In the genomic region with DNA sequence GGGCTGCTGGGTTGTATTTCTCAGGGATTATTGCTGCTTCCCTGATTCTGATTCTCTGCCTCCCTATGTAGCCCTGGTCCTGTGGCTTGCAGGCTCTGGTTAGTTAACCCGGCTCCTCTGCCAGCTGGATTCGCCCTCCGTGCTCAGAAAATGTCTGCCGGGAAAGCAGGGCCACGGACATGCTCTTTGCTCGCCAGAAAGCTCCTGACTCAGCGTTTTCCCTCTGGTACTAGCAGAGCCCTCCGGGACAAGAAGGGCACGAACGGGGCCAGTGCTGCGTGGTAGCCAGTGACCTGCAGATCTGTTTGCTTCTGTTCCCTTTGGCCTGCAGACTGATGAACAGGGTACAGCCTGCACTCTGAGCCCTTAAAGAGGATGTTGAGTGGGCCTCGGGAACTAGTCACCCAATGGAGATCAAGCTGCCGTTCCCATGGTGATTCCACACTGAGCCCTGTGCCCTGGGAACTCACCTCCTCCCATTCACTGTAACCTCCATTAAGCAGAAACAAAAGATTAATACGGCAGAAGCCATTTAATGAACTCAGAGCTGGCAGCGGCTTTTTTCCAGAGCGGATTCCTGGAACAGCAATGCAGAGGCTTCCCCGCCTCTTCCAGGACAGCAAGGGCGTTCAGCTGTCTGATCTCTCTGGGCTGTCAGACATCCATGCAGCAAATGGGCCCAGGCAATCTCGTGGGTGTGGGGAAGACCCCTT, we compare ENCODE assay signal across 7 mouse cellular contexts.
DNase-seq lines count a peak whose midpoint lies in the region; ATAC-seq lines count a peak whose summit lies in the region.

No protein-coding gene starts in this region.

- no peaks in the 10 kb centered on the region for H3K36me3 ChIP-seq in hindbrain, embryonic 14.5 days (replicated peaks; ENCODE audit: control insufficient read depth, insufficient read depth)
- H3K36me3 ChIP-seq in neural tube, embryonic 11.5 days (ENCODE audit: control insufficient read depth, insufficient read depth, low read length): no peaks in the 10 kb centered on the region

- WGBS in hindbrain, embryonic 14.5 days: 2% methylated on average over 19 of the region's 19 CpGs
- 13% methylated on average over 19 of the region's 19 CpGs for WGBS in neural tube, embryonic 11.5 days

- H3K4me2 ChIP-seq in hindbrain, embryonic 14.5 days (replicated peaks): peak overlapping the region; percentile 48
- peak overlapping the region; percentile 36 for H3K4me2 ChIP-seq in neural tube, embryonic 11.5 days (ENCODE audit: low read depth)

- H3K9ac ChIP-seq in hindbrain, embryonic 14.5 days: peak overlapping the region; percentile 57
- H3K9ac ChIP-seq in neural tube, embryonic 11.5 days (ENCODE audit: low read length): peak overlapping the region; percentile 30

- DNase-seq in adrenal gland, adult 2 months: peak; percentile 59
- peak; percentile 77 for DNase-seq in cerebellum, adult 9-10 months
- peak; percentile 51 to 54 for DNase-seq in frontal cortex, postnatal 10 days (ENCODE audit: low spot score in 2 of 2)
- DNase-seq in hindbrain, embryonic 14.5 days (ENCODE audit: low spot score): peak; percentile 76
- peak; percentile 45 to 63 for DNase-seq in layer of hippocampus, postnatal 36 days
- peak; percentile 80 for DNase-seq in neural tube, embryonic 11.5 days (ENCODE audit: low spot score)
- no peak for DNase-seq in thymus, postnatal 10 days (ENCODE audit: low spot score in 2 of 2)

- no peaks in the 10 kb centered on the region for H3K9me3 ChIP-seq in hindbrain, embryonic 14.5 days (ENCODE audit: control insufficient read depth, low read length)
- H3K9me3 ChIP-seq in neural tube, embryonic 11.5 days (ENCODE audit: control insufficient read depth, low read length): no peaks in the 10 kb centered on the region

- H3K27ac ChIP-seq in hindbrain, embryonic 14.5 days: peak overlapping the region; percentile 95
- H3K27ac ChIP-seq in neural tube, embryonic 11.5 days (ENCODE audit: low read depth, low read length): peak overlapping the region; percentile 84

- H3K27me3 ChIP-seq in hindbrain, embryonic 14.5 days (ENCODE audit: control insufficient read depth, insufficient read depth, low read length): no peaks in the 10 kb centered on the region
- H3K27me3 ChIP-seq in neural tube, embryonic 11.5 days (ENCODE audit: control insufficient read depth, insufficient read depth, low read length): no peaks in the 10 kb centered on the region

- H3K4me1 ChIP-seq in hindbrain, embryonic 14.5 days (replicated peaks; ENCODE audit: control insufficient read depth, insufficient read depth, low read length): peaks cover 27% of the 10 kb centered on the region
- H3K4me1 ChIP-seq in neural tube, embryonic 11.5 days (ENCODE audit: control insufficient read depth, insufficient read depth, low read length): peaks cover 7% of the 10 kb centered on the region; the same call in 1 of the 2 replicates

- peak overlapping the region; percentile 12 for H3K4me3 ChIP-seq in hindbrain, embryonic 14.5 days (replicated peaks; ENCODE audit: low read length)
- 0 out of 2 replicates have a peak overlapping the region, but pooled peaks have one; percentile 4 for H3K4me3 ChIP-seq in neural tube, embryonic 11.5 days (ENCODE audit: low read depth, low read length)

- peak; percentile 85 for ATAC-seq in hindbrain, embryonic 14.5 days (ENCODE audit: low FRiP score)
- peak; percentile 90 for ATAC-seq in neural tube, embryonic 11.5 days (ENCODE audit: insufficient read depth, low FRiP score, low TSS enrichment)

Comparison
In these comparisons a context has a peak if more than half of its experiments do, and no peak if none do; other contexts are left out.
1. DNase-seq: peak in adrenal gland, adult 2 months (single experiment), cerebellum, adult 9-10 months (single experiment), frontal cortex, postnatal 10 days (2 of 2), hindbrain, embryonic 14.5 days (single experiment), layer of hippocampus, postnatal 36 days (2 of 2) and neural tube, embryonic 11.5 days (single experiment); none in thymus, postnatal 10 days (0 of 2).